Mouse (Mus musculus) intestine, embryonic 16.5 days (tissue): ENCODE results near the gene Ubr4. TPM values are rescaled to one million over a fixed set of nuclear protein-coding genes. Genes with fewer than 3 reads are reported as not detected.

Experiments
- ATAC-seq: fragments of 200-750 bp; cut with Nextera tagmentation; 2 replicates; pipeline ENCODE4 v1.8.0; 2017; ENCODE audit warnings: moderate TSS enrichment, moderate library complexity
- H3K27ac ChIP-seq: fragments of 300-500 bp; sonication (generic); 2 replicates; pipeline ENCODE4 v1.5.1; 2014; ENCODE audit warnings: mild to moderate bottlenecking, low read length
- H3K27me3 ChIP-seq: fragments of 300-500 bp; sonication (generic); replicated peaks from 2 replicates; pipeline ENCODE4 v1.6.1; 2014; ENCODE audit warnings: low read length, control low read depth, mixed read lengths; ENCODE audit not compliant: control insufficient read depth, insufficient read depth
- H3K36me3 ChIP-seq: fragments of 300-500 bp; sonication (generic); 2 replicates; pipeline ENCODE4 v1.6.1; 2014; ENCODE audit warnings: low read length, control low read depth; ENCODE audit not compliant: control insufficient read depth, insufficient read depth
- H3K4me1 ChIP-seq: fragments of 300-500 bp; sonication (generic); 2 replicates; pipeline ENCODE4 v1.6.1; 2014; ENCODE audit warnings: low read length, control low read depth, mixed read lengths; ENCODE audit not compliant: control insufficient read depth, insufficient read depth
- H3K4me2 ChIP-seq: fragments of 300-500 bp; sonication (generic); 2 replicates; pipeline ENCODE4 v1.6.1; 2014; ENCODE audit warnings: low read depth, low read length, control low read depth
- H3K4me3 ChIP-seq: fragments of 300-500 bp; sonication (generic); 2 replicates; pipeline ENCODE4 v1.5.1; 2014; ENCODE audit warnings: mild to moderate bottlenecking, low read length
- H3K9ac ChIP-seq: fragments of 300-500 bp; sonication (generic); 2 replicates; pipeline ENCODE4 v1.6.1; 2014; ENCODE audit warnings: low read depth, low read length
- H3K9me3 ChIP-seq: fragments of 300-500 bp; sonication (generic); 2 replicates; pipeline ENCODE4 v1.6.1; 2016; ENCODE audit warnings: low read length, control low read depth; ENCODE audit not compliant: control insufficient read depth
- WGBS: fragments of 180-500 bp; shearing (Covaris S2); extraction: QIAGEN DNeasy Blood & Tissue Kit; methylation state at CpG from one replicate; pipeline ENCODE4 v1.1.7; 2014; 5-methylcytosine and 5-hydroxymethylcytosine counted together
- polyA plus RNA-seq: library from polyadenylated mRNA; unstranded; fragments of >200 nt; fragmentation: Nextera tagmentation; extraction: Ambion mirVana; gene quantifications from 2 replicates; pipeline ENCODE4 v1.2.1, GENCODE M21; 2015

The Ubr4 gene
- polyA plus RNA-seq, 1 experiment from 2014 or later: 44.8 TPM

DNA sequence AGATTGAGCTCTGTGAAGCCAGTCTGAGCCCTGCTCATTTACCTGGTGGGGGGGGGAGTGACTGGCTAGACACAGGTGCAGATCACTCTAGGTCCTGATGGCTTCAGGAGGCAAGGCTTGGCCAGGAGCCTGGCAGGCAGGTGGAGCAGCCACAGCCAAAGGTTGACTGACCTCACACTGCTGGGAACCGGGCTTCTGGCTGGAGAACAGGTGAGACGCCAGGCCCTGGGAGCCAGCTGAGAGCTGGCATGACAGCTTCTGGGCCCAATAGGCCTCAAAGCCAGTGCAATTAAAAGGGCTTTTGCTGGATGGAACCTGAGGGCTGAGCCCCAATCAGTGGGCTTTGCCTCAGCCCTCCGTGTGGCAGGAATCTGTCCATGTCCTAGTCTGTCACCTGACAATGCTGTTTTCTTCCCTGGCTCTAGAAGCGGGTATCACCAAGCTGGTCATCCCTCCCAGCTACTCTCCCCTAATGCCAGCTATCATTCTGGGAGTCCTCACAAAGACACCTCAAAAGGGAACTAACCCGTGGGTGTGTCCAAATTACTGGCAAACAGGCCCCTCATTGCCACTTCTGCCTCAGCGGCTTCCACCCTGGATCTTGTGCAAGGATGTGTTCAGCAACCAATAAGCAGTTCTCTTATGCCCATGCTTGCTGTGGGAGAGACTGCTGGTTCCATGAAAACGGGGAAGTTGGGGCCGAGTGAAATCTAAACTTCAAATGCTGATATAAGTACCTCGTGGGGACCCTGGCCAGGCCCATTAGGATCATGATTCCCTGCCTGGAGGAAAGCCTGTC is 141.0 kb downstream of the Ubr4 start:
- ATAC-seq: no peak
- Histone ChIP-seq H3K4me1 (no peaks in the 10 kb centered on the region), H3K4me3 (no peak overlapping the region), H3K36me3 (peaks cover 2% of the 10 kb centered on the region; the same call in 1 of the 2 replicates), H3K27ac (no peak overlapping the region), H3K9me3 (no peaks in the 10 kb centered on the region), H3K9ac (no peak overlapping the region), H3K4me2 (no peak overlapping the region), H3K27me3 (no peaks in the 10 kb centered on the region)
- WGBS: 65% methylated on average over 9 of the region's 9 CpGs

DNA sequence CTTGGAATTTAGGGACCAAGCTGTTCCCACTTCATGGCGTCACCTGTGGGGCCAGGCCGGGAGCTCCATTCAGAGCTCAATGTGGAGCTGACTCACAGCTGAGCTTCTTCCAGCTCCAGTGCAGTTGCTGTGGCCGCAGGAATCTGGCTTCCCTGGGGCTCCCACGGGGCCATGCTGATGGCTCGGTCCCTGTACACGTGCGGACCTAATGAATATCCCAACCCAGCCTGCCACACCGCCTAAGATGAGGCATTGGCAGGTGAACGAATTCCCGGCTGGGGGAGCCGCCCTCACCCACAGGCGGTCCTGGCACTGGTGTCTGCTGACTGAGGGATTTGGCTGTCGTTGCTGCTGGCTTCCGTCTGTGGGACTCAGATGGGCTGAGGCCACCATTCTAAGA is 148.4 kb downstream of the Ubr4 start:
- no peak for ATAC-seq
- Histone ChIP-seq H3K27ac (no peak overlapping the region), H3K9ac (no peak overlapping the region), H3K4me2 (no peak overlapping the region), H3K36me3 (no peaks in the 10 kb centered on the region), H3K9me3 (peaks cover 6% of the 10 kb centered on the region; the same call in 1 of the 2 replicates), H3K4me1 (no peaks in the 10 kb centered on the region; the same call in 1 of the 2 replicates), H3K27me3 (no peaks in the 10 kb centered on the region), H3K4me3 (no peak overlapping the region)
- 69% methylated on average over 14 of the region's 14 CpGs for WGBS

DNA sequence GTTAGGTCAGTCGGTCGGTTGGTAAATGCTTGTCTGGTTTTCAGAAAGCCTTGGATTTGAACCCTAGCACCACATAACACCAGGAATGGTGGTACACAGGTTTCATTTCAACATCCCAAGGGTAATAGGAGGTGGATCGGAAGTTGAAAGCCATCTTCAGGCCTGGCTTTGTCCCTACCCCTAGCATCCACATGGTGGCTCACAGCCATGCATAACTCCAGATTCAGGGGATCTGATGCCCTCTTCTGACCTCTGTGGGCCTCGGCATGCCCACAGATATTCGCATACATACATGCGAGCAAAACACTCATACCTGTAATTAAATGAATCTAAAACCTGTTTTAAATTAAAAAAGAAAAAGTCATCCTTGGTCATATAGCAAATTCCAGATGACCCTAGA is 149.3 kb downstream of the Ubr4 start:
- Histone ChIP-seq H3K9me3 (peaks cover 6% of the 10 kb centered on the region; the same call in 1 of the 2 replicates), H3K4me2 (no peak overlapping the region), H3K27ac (no peak overlapping the region), H3K36me3 (no peaks in the 10 kb centered on the region), H3K4me1 (no peaks in the 10 kb centered on the region; the same call in 1 of the 2 replicates), H3K9ac (no peak overlapping the region), H3K27me3 (no peaks in the 10 kb centered on the region), H3K4me3 (no peak overlapping the region)
- ATAC-seq: no peak
- WGBS: 86% methylated on average over 6 of the region's 6 CpGs

DNA sequence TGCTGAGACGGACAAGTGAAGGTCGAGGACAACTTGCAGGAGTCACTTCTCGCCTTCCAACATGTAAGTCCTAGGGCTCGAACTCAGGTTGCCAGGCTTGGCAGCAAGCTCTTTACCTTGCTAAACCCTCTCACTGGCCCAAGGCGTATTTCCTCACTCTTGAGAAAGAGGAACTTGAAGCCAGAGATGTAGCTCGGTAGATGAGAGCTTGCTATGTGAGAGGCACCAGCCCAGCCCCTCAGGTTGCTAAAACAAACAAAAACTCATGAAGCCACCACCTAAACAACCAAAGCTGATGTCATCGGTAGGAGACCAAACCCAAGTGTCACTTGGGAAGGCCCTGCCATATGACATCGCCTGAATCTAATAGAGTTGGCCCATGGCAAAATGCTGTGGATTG is 151.5 kb downstream of the Ubr4 start:
- H3K4me3 ChIP-seq: no peak overlapping the region
- H3K4me2 ChIP-seq: no peak overlapping the region
- ATAC-seq: no peak
- no peak overlapping the region for H3K9ac ChIP-seq
- peaks cover 6% of the 10 kb centered on the region; the same call in 1 of the 2 replicates for H3K9me3 ChIP-seq
- H3K27ac ChIP-seq: no peak overlapping the region
- no peaks in the 10 kb centered on the region for H3K27me3 ChIP-seq
- 80% methylated on average over 8 of the region's 8 CpGs for WGBS
- no peaks in the 10 kb centered on the region; the same call in 1 of the 2 replicates for H3K4me1 ChIP-seq
- H3K36me3 ChIP-seq: no peaks in the 10 kb centered on the region

DNA sequence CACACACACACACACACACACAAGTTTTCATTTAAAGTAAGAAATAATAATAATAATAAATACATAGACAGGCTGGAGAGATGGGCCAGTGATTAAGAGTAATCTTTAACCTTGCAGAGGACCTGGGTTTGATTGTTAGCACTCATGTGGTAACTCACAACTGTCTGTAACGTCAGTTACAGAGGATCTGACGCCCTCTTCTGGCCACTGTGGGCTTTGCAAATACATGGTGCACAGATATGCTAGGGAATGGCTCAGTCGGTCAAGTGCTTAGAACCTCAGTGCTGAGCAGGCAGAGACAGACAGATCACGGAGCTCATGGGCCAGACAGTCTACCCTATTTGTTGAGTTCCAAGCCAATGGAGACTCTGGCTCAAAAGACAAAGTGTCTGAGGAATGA is 153.3 kb downstream of the Ubr4 start:
- H3K9me3 ChIP-seq: peaks cover 6% of the 10 kb centered on the region; the same call in 1 of the 2 replicates
- 76% methylated on average over 4 of the region's 4 CpGs for WGBS
- H3K36me3 ChIP-seq: no peaks in the 10 kb centered on the region
- H3K9ac ChIP-seq: no peak overlapping the region
- no peaks in the 10 kb centered on the region; the same call in 1 of the 2 replicates for H3K4me1 ChIP-seq
- no peak overlapping the region for H3K4me3 ChIP-seq
- H3K4me2 ChIP-seq: no peak overlapping the region
- no peak for ATAC-seq
- H3K27ac ChIP-seq: no peak overlapping the region
- no peaks in the 10 kb centered on the region for H3K27me3 ChIP-seq

DNA sequence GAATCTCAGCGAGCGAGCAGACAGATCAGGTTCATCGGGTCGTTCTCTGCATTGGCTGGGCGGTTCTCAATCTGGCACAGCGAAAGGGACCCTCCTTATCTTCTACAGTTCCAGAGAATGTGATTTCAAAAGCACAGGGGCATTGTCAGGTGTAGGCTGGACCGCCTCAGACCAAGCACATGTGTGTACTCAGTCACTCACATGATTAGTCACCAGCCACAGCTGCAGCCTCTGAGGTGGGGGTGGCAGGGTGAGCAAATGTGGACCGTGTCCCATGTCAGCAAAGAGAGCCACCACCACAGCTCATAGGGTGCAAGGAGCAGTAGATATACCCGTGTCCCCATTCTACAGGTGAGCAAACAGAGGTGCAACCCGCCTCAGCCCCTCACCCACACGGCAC is 154.3 kb downstream of the Ubr4 start:
- Histone ChIP-seq H3K27ac (no peak overlapping the region), H3K36me3 (no peaks in the 10 kb centered on the region), H3K4me1 (no peaks in the 10 kb centered on the region; the same call in 1 of the 2 replicates), H3K27me3 (no peaks in the 10 kb centered on the region), H3K4me3 (no peak overlapping the region), H3K9ac (no peak overlapping the region), H3K9me3 (peaks cover 6% of the 10 kb centered on the region; the same call in 1 of the 2 replicates), H3K4me2 (no peak overlapping the region)
- ATAC-seq: peak; percentile 28; the same call in 1 of the 2 replicates
- 83% methylated on average over 11 of the region's 11 CpGs for WGBS

DNA sequence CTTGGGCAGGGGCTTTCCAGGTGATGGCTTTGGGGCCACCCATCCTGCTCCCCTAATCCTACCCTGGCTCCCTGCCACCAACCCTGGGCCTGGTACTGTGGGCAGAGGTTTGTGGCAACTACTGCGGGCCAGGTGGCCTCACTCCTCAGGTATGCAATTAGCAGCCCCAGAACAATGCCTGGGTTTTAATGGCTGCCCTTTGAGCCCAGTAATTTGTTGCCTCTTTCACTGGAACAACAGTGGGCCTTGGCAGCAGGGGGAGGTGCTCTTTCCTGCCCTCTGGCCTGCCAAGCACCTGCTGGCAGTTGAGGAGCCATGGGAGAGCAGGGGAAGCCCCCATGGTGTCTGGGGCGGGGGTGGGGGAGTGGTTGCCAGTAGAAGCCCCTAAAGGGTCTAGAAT is 156.7 kb downstream of the Ubr4 start:
- no peak overlapping the region for H3K9ac ChIP-seq
- H3K9me3 ChIP-seq: peaks cover 6% of the 10 kb centered on the region; the same call in 1 of the 2 replicates
- H3K4me1 ChIP-seq: no peaks in the 10 kb centered on the region; the same call in 1 of the 2 replicates
- no peak overlapping the region for H3K4me3 ChIP-seq
- H3K27ac ChIP-seq: no peak overlapping the region
- 68% methylated on average over 2 of the region's 2 CpGs for WGBS
- ATAC-seq: peak; percentile 83
- H3K4me2 ChIP-seq: no peak overlapping the region
- no peaks in the 10 kb centered on the region for H3K36me3 ChIP-seq
- no peaks in the 10 kb centered on the region for H3K27me3 ChIP-seq

DNA sequence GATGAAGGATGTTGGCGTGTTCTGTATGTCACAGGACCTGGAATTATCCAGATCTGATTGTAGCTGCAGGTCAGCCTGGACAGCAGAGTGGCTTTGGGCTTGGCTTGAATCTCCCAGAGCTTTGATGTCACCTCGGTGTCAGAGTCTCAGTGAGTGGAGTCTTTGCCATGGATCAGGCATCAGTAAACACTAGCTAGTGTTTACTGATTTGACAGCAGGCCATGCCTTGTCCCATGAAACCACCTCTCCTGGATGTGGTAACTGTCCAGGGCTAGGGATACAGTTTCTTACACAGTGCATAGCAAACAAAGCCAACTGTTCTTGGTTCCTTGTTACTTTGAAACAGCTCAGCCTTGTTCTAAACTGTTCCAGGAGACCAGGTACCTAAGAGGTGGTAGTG is 159.1 kb downstream of the Ubr4 start:
- no peak overlapping the region for H3K9ac ChIP-seq
- H3K27me3 ChIP-seq: no peaks in the 10 kb centered on the region
- H3K36me3 ChIP-seq: no peaks in the 10 kb centered on the region
- no peak overlapping the region for H3K4me3 ChIP-seq
- 72% methylated on average over 2 of the region's 2 CpGs for WGBS
- no peaks in the 10 kb centered on the region; the same call in 1 of the 2 replicates for H3K4me1 ChIP-seq
- ATAC-seq: no peak
- H3K9me3 ChIP-seq: no peaks in the 10 kb centered on the region
- H3K4me2 ChIP-seq: no peak overlapping the region
- H3K27ac ChIP-seq: no peak overlapping the region

DNA sequence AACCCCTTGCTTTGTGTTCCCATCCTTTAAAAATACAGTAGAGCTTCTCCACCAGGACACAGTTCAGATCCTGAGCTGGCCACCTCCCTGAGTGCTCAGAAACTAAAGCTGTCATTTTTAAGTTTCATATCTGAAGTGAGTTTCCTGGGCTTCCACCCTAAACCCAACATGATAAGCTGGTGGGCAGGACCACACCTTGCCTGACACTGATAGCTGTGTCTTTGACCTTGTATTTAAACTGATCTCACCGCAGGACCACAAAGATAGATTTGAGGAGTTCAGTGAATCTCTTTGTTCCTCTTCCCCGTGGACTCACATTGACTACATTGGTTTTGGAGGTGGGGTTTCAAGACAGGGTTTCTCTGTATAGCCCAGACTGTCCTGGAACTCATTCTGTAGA is 160.6 kb downstream of the Ubr4 start:
- WGBS: 55% methylated on average over 2 of the region's 2 CpGs
- no peak for ATAC-seq
- no peak overlapping the region for H3K27ac ChIP-seq
- H3K4me1 ChIP-seq: no peaks in the 10 kb centered on the region; the same call in 1 of the 2 replicates
- no peak overlapping the region for H3K4me2 ChIP-seq
- H3K9ac ChIP-seq: no peak overlapping the region
- H3K36me3 ChIP-seq: no peaks in the 10 kb centered on the region
- H3K9me3 ChIP-seq: no peaks in the 10 kb centered on the region
- no peaks in the 10 kb centered on the region for H3K27me3 ChIP-seq
- no peak overlapping the region for H3K4me3 ChIP-seq
